Mouse (Mus musculus) spleen, postnatal 10 days (tissue): ENCODE data around the gene Gramd1a.
A peak's percentile ranks its signal among the peaks of the same experiment; 100 is the strongest.

Experiments used
- DNase-seq, 2 experiments: peaks; one replicate each; pipeline ENCODE4 v3.0.0; 2021 to 2022; ENCODE audit warnings: low spot score in 2 of 2

Gene Gramd1a

GRCm38 (mm10) chr7:31155296-31156033 lies at the start of gene Gramd1a:
TSS of gene Gramd1a (minus strand) at chr7:31155896.
- no peak for DNase-seq

GRCm38 (mm10) chr7:31195591-31196307 lies 40.1 kb upstream of the Gramd1a start:
- no peak for DNase-seq

- DNase-seq = no peak
Observed at GRCm38 (mm10) chr7:31184711-31185110, 29.0 kb upstream of the Gramd1a start.

DNA sequence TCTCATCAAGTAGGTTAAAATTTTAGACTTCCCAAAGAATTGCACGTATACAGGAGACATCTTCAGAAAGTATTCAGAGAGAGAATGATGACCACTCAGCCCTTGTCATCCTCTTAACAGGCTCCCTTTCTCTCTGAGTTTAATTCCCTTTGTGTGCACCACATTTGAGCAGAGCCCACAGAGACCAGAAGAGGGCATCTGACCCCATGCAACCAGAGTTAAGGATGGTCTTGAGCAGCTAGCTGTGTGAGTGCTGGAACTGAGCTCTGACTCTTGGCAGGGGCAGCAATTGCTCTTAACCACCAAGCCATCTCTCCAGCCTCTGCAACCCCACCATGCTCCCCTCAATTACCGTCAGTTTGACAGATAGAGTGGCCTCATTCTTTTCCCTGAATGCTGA lies 27.2 kb upstream of the Gramd1a start:
- DNase-seq = no peak

DNA sequence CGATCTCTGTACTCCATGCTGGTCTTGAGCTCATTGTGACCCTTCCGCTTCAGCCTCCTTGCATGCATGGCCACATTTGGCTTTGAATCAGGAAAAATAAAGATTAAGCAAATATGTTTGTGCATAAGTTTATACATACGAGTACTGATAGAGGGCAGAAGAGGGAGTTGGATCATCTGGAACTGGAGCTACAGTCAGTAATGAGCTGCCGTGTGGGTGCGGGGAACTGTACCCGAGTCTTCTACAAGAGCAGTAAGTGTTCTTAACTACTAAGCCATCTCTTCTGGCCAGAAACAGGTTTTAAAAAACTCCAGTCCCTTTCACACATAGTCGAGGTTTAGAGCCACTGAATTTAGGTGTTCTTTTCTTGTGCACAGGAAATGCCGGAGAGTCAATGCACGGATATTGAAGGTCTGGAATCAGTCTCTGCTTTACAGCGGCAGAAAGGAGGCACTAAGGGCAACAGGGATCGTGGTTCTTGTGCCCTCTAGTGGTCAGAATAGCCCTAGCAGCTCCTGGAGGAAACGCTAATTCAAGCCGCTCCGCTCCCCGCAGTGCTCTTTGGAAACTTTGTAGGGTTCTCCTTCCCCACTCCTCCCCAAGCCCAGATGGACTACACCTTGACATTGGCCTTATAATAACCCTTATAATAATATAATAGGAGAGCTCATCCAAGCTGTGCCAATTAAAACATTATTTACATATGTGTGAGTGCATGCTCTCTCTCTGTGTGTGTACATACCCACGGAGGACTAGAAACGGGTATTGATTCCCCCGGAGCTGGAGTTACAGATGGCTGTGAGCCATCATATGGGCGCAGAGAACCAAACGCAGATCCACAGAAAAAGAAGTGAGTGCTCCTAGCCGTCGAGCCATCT lies 21.4 kb upstream of the Gramd1a start:
- peak in 1 of 2 experiments; percentile 75 for DNase-seq

GRCm38 (mm10) chr7:31175096-31175495 lies 19.4 kb upstream of the Gramd1a start:
- DNase-seq = no peak

DNA sequence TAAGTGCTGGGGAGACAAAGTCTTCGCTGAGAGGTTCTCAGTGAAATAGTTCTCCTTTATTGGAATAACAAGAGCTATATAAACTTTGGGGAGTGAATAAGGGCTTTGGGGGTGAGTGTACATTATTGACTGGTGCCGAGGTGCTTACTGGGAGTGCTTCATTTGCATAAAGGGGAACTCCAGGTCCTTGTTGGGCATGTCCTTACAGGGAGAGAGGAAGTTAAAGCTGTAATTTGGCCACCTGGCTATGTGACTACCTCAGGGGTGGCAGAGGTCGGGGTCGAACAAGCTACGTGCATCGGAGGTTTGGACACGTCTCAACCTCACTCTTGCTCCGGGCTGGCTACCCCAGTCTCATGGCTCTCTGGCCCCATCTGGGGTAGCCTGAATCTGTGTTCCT lies 18.8 kb upstream of the Gramd1a start:
- DNase-seq = no peak

GRCm38 (mm10) chr7:31172238-31172637 lies 16.5 kb upstream of the Gramd1a start:
- peak in 1 of 2 experiments; percentile 65 for DNase-seq

DNA sequence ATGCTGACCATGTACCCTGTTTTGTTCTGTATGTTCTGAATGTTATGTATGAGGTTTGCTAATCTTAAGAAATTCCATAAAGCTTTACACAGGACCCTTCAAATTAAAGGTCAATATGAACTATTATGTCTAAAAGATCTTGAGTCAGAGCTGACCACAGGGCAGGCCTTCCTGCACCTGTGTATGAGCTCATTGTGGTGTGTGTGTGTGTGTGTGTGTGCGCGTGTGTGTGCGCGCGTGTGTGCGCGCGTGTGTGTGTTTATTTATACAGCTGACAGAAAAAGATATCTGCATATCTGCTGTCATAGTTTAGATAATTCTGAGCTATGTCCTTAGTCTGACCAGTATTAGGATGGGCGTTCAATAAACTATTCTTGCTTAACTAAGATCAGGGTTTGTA lies 14.8 kb upstream of the Gramd1a start:
- no peak for DNase-seq

GRCm38 (mm10) chr7:31168412-31168811 lies 12.7 kb upstream of the Gramd1a start:
- DNase-seq = no peak

- no peak for DNase-seq
Observed at GRCm38 (mm10) chr7:31164748-31165147, 9.1 kb upstream of the Gramd1a start.

GRCm38 (mm10) chr7:31163666-31164577 lies 8.2 kb upstream of the Gramd1a start:
- DNase-seq = no peak

DNA sequence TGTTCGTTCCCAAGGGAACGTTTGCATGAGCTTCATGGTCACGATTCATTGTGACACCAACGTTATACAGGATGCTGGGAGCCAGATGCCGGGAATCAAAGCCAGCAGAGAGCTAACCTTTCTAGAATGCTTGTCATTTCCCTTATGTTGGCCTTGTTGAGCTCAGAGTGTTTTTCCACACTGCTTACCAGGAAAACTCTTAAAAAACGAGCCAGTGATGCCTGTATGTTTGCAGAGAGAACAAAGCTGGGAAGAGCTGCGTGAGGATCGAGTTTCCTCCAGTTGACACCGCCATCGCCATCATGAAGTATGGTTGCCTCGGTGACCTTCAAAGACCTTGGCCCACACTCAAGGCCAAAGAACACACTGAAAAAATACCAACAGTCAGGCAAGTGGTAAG lies 6.6 kb upstream of the Gramd1a start:
- DNase-seq = no peak

DNA sequence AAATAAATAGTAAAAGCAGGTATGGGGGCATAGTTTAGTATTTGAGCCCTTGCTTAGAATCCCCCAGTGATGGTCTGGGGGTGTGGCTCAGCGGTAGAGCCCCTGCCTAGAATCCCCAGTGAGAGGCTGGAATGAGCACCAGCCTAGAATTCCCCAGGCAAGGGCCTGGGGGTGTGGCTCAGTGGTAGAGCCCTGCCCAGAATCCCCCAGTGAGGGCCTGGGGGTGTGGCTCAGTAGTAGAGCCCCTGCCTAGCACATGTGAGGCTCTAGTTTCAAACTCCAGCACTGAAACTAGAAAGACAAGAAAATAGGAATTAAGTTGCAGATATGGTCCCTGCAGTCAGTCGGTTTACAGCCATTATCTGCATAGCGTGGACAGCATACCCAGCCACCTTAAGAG lies 6.1 kb upstream of the Gramd1a start:
- no peak for DNase-seq

DNA sequence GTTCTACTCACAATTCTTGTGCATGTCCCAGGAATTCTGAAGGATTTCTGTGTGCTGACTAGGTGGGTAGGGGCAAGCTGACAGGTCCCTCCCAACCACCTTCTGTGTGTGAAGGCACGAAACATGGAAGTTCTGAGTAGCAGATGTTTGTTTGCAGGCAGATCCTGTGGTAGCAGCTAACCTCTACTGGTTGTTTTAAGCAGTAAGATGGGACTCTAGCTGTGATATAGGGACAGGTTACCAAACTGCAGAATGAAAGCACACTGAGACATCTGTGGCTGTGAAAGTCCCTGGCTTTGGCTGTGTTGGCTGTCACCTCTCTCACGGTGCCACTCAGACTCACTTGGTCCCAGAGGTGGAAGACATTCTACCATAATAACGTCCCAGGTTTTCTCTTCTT lies 5.5 kb upstream of the Gramd1a start:
- DNase-seq = no peak

DNA sequence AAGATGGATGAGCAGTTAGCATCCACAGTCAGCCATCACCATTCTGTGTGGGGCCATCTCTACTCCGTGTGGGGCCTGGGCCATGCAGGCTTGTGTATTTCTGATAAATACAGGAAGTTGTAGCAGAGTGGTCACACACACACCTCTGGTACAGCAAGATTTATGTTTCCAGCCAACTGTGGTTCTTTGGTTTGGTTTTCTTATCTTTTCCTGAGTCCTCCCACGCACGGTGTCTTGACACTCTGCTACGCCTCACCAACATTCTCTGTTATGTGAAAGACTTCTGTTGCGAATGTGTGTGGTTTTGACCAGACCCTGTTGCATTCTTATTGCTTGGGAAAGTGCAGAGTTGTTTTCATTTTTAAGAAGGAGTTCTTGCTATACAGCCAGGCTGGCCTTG lies 5.1 kb upstream of the Gramd1a start:
- no peak for DNase-seq

DNA sequence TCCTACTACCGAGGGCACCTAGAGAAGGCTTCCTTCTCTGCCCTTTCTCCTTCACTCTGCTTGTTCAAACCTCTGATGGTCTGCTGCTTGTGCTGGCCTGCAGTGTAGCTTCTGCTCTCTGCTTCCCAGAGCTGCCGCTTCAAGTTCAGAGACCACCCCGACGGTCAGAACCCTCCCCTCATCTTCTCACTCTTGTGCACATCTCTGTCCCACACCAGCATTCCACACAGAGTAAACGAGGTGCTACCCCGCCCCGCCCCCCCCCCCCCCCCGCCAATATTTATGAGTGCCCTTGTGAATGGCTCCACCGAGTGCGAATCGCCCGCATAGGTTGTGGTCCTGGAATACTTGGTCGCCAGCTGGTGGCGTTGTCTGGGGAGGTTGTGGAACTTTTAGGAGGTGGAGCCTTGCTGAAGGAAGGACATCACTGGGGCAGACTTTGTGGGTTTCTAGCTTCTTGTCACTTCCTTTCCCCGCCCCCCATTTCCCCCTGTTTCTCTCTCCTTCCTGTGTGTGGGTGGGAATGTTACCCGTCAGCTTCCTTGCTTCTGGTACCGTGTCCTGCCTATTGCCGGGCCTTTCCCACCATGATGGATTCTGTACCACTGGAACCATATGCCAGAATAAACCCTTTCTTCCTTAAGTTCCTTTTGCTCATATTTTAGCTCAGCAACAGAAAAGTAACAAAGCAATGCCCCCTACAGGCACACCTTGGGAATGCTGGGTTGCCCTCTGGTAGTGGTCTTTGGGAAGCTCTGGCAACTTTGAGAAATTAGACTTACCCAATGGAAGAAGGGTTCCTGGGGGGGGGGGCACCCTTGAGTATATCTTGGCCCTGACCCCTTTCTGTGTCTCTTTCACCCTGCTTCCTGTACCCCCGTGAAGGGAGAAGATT lies 585 bp upstream of the Gramd1a start:
- peak in 1 of 2 experiments; percentile 62 for DNase-seq

- peak in 1 of 2 experiments; percentile 9 for DNase-seq
Observed at GRCm38 (mm10) chr7:31153536-31154320, 2.0 kb downstream of the Gramd1a start.
